Mouse (Mus musculus) stomach, embryonic 14.5 days (tissue): Measurements from ENCODE around the gene Plek2. TPM values are rescaled to one million over a fixed set of nuclear protein-coding genes. Genes with fewer than 3 reads are reported as not detected.
A peak's percentile ranks its signal among the peaks of the same experiment; 100 is the strongest.

Experiments used
- ATAC-seq: fragments of 200-750 bp; cut with Nextera tagmentation; 2 replicates; pipeline ENCODE4 v1.8.0; 2017; ENCODE audit warnings: low read depth, moderate TSS enrichment; ENCODE audit not compliant: insufficient number of reproducible peaks, insufficient read depth, low FRiP score
- H3K27ac ChIP-seq: fragments of 300-500 bp; sonication (generic); 2 replicates; pipeline ENCODE4 v1.5.1; 2014; ENCODE audit warnings: mild to moderate bottlenecking, low read length, moderate library complexity, mixed read lengths
- H3K27me3 ChIP-seq: fragments of 300-500 bp; sonication (generic); 2 replicates; pipeline ENCODE4 v1.6.1; 2014; ENCODE audit warnings: low read length, control low read depth, mixed read lengths; ENCODE audit not compliant: control insufficient read depth, insufficient read depth
- H3K36me3 ChIP-seq: fragments of 300-500 bp; sonication (generic); 2 replicates; pipeline ENCODE4 v1.6.1; 2014; ENCODE audit warnings: mild to moderate bottlenecking, control low read depth, low read length, moderate library complexity, mixed read lengths; ENCODE audit not compliant: control insufficient read depth, insufficient read depth
- H3K4me1 ChIP-seq: fragments of 300-500 bp; sonication (generic); 2 replicates; pipeline ENCODE4 v1.6.1; 2014; ENCODE audit warnings: low read length, control low read depth, mixed read lengths; ENCODE audit not compliant: control insufficient read depth, insufficient read depth
- H3K4me2 ChIP-seq: fragments of 300-500 bp; sonication (generic); replicated peaks from 2 replicates; pipeline ENCODE4 v1.6.1; 2014; ENCODE audit warnings: low read depth, low read length, control low read depth
- H3K4me3 ChIP-seq: fragments of 300-500 bp; sonication (generic); 2 replicates; pipeline ENCODE4 v1.5.1; 2014; ENCODE audit warnings: low read depth, low read length, control low read depth
- H3K9ac ChIP-seq: fragments of 300-500 bp; sonication (generic); replicated peaks from 2 replicates; pipeline ENCODE4 v1.6.1; 2014; ENCODE audit warnings: low read depth, mild to moderate bottlenecking, control low read depth, low read length, moderate library complexity, mixed read lengths
- H3K9me3 ChIP-seq: fragments of 300-500 bp; sonication (generic); 2 replicates; pipeline ENCODE4 v1.6.1; 2016; ENCODE audit warnings: low read depth, low read length, control low read depth; ENCODE audit not compliant: control insufficient read depth
- WGBS: fragments of 180-500 bp; shearing (Covaris S2); extraction: QIAGEN DNeasy Blood & Tissue Kit; methylation state at CpG from one replicate; pipeline ENCODE4 v1.1.7; 2014; 5-methylcytosine and 5-hydroxymethylcytosine counted together
- polyA plus RNA-seq: library from polyadenylated mRNA; unstranded; fragments of >200 nt; fragmentation: Nextera tagmentation; extraction: Ambion mirVana; gene quantifications from 2 replicates; pipeline ENCODE4 v1.2.1, GENCODE M21; 2014

Gene Plek2
- 21.0 and 23.7 TPM in 2 replicates for polyA plus RNA-seq

DNA sequence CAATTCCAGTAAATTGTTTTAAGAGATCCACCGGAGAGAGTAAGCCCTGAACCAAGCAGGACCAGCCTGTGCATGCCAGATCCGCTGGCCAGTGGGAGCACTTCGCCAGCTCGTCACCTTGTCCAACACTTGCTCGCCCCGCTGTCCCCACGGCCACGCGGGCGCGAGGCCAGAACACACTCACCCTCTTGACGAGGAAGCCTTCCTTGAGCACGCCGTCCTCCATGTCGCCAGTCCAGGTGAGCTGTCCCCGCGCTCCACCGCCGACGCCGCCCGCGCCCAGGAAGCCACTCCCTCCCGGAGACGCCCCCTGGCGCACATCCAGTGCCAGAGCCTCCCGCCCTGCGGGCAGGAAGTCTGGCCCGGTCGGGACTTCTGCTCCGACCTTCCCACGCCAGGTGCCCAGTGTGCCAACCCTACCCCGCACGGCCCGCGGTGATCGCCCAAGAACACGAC is at the start of gene Plek2:
Gene Plek2 (minus strand): TSS at position 258 of the 456 bp plus-strand sequence.
- WGBS = 2% methylated on average over 38 of the region's 38 CpGs
- Histone ChIP-seq H3K9ac (peak within 1 kb of the TSS; percentile 25; the same call in 1 of the 2 replicates), H3K4me2 (peak within 1 kb of the TSS; percentile 85), H3K36me3 (no peaks in the 10 kb centered on the region), H3K27ac (no peak within 1 kb of the TSS), H3K27me3 (no peaks in the 10 kb centered on the region), H3K4me3 (peak within 1 kb of the TSS; percentile 36), H3K9me3 (0 out of 2 replicates have a peak, but pooled peaks cover 3% of the 10 kb centered on the region), H3K4me1 (no peaks in the 10 kb centered on the region)
- peak; percentile 56 for ATAC-seq

DNA sequence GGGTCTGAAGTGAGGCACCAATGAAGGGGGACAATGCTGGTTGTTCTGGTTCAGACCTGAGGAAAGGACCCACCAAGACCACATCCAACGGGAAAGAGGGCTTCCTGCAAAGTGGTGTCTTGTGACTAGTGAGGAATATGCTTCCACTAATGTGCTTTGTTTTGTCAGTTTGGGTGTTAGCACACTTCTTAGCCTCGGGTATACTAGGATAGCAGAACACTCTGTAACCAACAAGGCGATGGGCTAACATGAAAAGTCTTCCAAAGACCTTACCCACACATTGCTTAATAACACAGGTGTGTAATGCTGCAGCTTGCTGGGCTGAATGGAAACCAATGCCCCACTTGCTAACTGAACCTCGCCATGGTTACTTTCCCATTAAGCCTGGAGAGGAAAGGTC is 49.6 kb upstream of the Plek2 start:
- 88% methylated on average over 4 of the region's 4 CpGs for WGBS

DNA sequence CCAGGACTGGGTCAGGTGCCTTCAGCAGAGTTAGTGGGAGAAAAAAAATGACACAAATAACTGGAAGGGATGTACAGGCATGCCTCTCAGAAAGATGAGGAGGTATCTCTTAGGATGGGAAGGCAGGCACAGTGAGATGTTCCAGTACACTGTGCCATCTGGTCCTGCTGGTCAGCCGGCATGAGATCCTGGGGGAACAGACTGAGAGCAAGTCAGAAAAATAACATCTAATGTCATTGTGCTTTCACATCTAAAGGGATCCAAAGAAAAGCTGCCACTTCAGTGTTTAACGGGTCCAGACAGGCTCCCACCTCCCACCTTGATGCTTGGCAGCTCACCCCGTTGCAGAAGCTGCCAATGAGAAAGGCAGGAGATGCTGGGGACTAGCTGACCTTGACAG is 45.7 kb upstream of the Plek2 start:
- H3K4me2 ChIP-seq = no peak overlapping the region
- WGBS = 55% methylated on average over 3 of the region's 3 CpGs
- peaks cover 5% of the 10 kb centered on the region; the same call in 1 of the 2 replicates for H3K9me3 ChIP-seq
- ATAC-seq = no peak
- no peaks in the 10 kb centered on the region for H3K36me3 ChIP-seq
- H3K27ac ChIP-seq = no peak overlapping the region
- H3K9ac ChIP-seq = no peak overlapping the region
- H3K4me3 ChIP-seq = no peak overlapping the region
- no peaks in the 10 kb centered on the region for H3K4me1 ChIP-seq
- no peaks in the 10 kb centered on the region for H3K27me3 ChIP-seq

More for the DNA sequence above, 49.6 kb upstream of the Plek2 start:
- Histone ChIP-seq H3K4me3 (no peak overlapping the region), H3K27me3 (no peaks in the 10 kb centered on the region), H3K9me3 (peaks cover 5% of the 10 kb centered on the region; the same call in 1 of the 2 replicates), H3K27ac (no peak overlapping the region), H3K36me3 (no peaks in the 10 kb centered on the region), H3K4me1 (no peaks in the 10 kb centered on the region), H3K4me2 (no peak overlapping the region), H3K9ac (no peak overlapping the region)
- no peak for ATAC-seq

DNA sequence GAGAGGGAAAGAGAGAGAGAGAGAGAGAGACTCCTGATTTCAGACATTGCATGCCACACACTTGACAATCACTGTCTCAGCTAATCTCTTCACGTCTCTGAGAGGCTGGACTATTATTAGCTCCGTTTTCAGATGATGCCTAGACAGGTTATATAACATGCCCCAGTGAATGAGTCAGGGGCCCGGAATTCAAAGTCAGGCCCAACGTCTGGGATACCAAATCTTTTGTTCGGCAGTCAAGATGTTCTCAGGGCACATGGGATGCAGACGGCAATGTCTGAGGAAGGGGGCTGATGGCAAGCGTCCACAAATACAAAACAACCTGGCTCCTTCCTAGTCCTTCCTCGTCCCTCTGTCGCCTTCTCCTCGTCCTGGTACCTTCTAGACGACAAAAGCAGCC is 45.3 kb upstream of the Plek2 start:
- WGBS = 62% methylated on average over 11 of the region's 11 CpGs
- no peak overlapping the region for H3K4me2 ChIP-seq
- no peak overlapping the region for H3K9ac ChIP-seq
- no peaks in the 10 kb centered on the region for H3K27me3 ChIP-seq
- H3K27ac ChIP-seq = no peak overlapping the region
- no peak for ATAC-seq
- no peaks in the 10 kb centered on the region for H3K4me1 ChIP-seq
- H3K4me3 ChIP-seq = no peak overlapping the region
- peaks cover 5% of the 10 kb centered on the region; the same call in 1 of the 2 replicates for H3K9me3 ChIP-seq
- H3K36me3 ChIP-seq = no peaks in the 10 kb centered on the region

DNA sequence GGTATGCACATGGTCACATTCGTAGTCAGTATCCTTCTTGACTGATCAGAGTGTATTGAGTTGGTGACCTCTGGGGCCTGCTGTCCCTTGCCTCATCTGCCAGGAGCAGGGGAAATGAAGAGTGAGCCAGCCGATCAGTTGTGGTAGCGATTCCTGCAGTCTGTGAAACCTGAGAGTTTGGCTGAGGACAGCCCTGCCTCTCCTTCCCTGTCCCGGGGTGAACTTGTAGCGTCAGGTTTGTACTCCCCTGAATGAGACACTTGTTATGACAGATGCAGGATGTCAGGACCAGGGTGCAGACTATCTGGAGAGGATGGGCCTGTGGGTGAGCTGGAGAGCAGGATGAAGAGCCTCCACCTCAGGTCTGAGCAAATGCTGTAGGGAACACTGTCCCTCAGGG is 40.9 kb upstream of the Plek2 start:
- Histone ChIP-seq H3K9me3 (no peaks in the 10 kb centered on the region), H3K4me1 (no peaks in the 10 kb centered on the region), H3K4me2 (no peak overlapping the region), H3K27ac (no peak overlapping the region), H3K9ac (no peak overlapping the region), H3K4me3 (no peak overlapping the region), H3K27me3 (no peaks in the 10 kb centered on the region), H3K36me3 (no peaks in the 10 kb centered on the region)
- WGBS = 58% methylated on average over 5 of the region's 5 CpGs
- no peak for ATAC-seq

DNA sequence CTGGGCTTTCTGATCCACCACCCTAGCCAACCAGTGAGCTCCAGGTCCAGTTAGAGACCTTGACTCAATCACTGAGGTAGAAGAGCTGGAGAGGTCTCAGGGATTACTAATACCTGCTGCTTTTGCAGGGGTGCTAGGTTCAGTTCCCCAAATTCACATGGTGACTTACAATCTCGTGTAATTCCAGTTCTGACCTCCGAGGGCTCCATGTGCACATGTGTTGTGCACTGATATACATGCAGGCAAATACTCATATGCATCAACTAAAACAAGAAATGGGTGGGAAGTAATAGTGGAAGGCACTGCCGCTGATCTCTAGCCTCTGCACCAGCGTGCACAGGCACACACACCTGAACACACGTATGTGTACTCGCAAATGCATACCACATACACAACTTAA is 40.4 kb upstream of the Plek2 start:
- Histone ChIP-seq H3K4me3 (no peak overlapping the region), H3K4me2 (no peak overlapping the region), H3K4me1 (no peaks in the 10 kb centered on the region), H3K9ac (no peak overlapping the region), H3K27me3 (no peaks in the 10 kb centered on the region), H3K36me3 (no peaks in the 10 kb centered on the region), H3K27ac (no peak overlapping the region), H3K9me3 (no peaks in the 10 kb centered on the region)
- WGBS = 85% methylated on average over 6 of the region's 6 CpGs
- ATAC-seq = no peak

DNA sequence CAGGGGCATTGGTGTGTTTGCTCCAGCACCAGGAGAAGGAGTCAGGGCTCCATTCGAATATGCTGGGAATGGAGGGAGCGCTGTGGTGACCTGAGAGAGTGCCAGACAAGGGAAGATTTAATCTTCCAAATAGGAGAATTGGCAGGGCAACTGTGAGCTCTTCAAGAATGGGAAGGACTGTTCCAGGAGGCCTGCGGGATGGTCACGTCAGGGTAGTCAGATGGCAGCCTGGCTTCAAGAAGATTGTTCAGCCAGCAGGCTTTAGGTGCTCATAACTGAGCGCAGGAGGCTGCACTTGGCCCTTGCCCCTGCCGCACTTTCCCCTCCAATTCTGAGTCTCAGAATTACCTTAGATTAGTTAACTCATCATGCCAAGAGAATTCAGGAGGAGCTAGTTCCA is 36.2 kb upstream of the Plek2 start:
- WGBS = 90% methylated on average over 6 of the region's 6 CpGs
- Histone ChIP-seq H3K9me3 (no peaks in the 10 kb centered on the region), H3K27ac (no peak overlapping the region), H3K4me3 (no peak overlapping the region), H3K4me2 (no peak overlapping the region), H3K9ac (no peak overlapping the region), H3K27me3 (no peaks in the 10 kb centered on the region), H3K4me1 (no peaks in the 10 kb centered on the region), H3K36me3 (no peaks in the 10 kb centered on the region)
- ATAC-seq = no peak

DNA sequence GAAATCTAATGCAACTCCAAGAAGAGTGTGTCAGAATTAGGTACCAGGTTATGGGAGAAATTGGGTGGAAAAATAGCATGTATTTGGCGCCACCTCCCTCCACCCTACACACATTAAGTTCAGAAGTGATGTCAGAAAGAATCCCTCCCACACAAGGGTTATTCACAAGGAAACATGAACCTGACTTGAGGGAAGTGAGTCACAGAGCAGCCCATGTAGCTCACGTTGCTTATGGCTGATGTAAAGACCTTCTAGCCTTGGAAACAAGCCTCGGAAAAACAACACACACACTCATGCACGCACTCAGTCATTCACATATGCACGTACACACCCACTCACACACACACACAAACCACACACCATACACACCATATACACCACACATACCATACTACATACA is 33.3 kb upstream of the Plek2 start:
- H3K27ac ChIP-seq = no peak overlapping the region
- no peak; the same call in 1 of the 2 replicates for ATAC-seq
- H3K4me2 ChIP-seq = no peak overlapping the region

DNA sequence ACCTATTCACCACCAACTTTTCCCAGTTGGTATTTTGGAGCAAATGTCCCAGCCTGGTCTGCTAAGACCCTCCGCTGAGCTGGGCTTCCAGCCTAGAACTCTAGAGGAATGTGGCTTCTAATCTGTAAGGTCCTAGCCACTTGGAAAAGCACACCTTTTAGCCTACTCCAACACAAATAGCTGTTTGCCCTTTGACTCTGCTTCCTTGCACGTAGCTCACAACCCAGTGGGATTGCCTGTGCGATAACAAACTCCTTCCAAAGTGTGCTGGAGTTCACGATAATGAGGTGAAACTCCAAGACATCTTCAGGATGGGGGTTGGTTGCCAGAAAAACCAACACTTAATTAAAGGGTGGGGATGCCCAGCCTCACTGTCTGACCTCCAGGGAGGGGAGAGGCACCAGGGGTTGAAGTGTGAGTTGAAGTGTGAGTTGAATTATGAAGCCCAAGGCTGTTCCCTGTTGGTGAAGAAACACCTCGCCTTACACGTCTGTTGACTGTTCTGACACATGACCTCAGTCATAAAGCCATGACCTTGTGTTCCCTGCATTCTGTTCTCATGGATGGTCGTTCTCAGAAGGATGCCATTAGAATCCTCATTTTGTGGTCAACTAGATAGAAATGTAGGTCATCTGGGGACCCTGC is 32.8 kb upstream of the Plek2 start:
- Histone ChIP-seq H3K4me3 (no peak overlapping the region), H3K4me1 (no peaks in the 10 kb centered on the region), H3K9me3 (no peaks in the 10 kb centered on the region), H3K4me2 (no peak overlapping the region), H3K27ac (no peak overlapping the region), H3K27me3 (no peaks in the 10 kb centered on the region), H3K9ac (no peak overlapping the region), H3K36me3 (no peaks in the 10 kb centered on the region)
- WGBS = 61% methylated on average over 7 of the region's 7 CpGs
- no peak for ATAC-seq

More for the DNA sequence above, 33.3 kb upstream of the Plek2 start:
- Histone ChIP-seq H3K9ac (no peak overlapping the region), H3K36me3 (no peaks in the 10 kb centered on the region), H3K4me3 (no peak overlapping the region), H3K4me1 (no peaks in the 10 kb centered on the region), H3K27me3 (no peaks in the 10 kb centered on the region), H3K9me3 (no peaks in the 10 kb centered on the region)
- 85% methylated on average over 5 of the region's 5 CpGs for WGBS
